Mouse (Mus musculus) ES-CJ7 (cell line): ENCODE results near the gene Rap1gap2.

ENCODE experiments used
- DNase-seq: peaks from one replicate; pipeline ENCODE4 v3.0.0; 2011; ENCODE audit warnings: low read depth, low spot score

Rap1gap2 gene

DNA sequence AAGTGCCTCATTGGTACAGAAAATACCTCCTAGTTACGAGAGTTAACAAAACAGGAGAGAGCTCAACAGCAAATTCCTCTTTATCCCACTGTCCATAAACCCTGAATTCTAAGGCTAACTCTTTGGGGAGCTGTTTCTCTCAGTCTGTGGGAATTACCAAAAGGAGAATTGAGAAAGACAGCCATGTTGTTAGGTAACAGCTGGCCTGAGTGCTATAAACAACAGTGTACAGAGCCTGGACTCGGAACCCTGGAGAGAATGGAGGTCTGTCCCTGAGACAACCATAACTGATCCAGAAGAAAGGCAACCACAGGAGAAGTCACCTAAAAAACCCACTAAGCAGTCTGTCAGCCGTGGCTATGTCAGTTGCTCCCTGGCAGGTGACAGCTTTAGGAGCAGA, 198.3 kb downstream of the Rap1gap2 start:
- DNase-seq: no peak

DNA sequence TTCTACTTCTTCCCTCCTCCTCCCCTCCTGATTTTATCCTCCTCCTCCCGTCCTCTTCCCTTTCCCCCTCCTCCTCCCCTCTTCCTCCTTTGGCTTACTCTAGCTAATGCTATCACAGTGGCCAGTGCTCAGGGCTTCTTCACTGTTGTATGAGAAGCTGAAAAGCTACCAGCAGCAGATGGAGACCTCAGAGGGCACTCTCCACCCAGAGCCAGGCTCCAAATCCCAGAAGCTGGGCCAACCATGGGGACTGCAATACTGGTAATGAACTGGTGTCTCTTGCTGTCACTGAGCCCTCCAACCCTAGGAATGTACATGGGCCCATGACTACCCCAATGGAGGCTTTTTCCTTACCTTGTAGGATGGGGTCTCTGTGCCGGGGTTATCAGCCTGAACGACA, 198.8 kb downstream of the Rap1gap2 start:
- DNase-seq: no peak

DNA sequence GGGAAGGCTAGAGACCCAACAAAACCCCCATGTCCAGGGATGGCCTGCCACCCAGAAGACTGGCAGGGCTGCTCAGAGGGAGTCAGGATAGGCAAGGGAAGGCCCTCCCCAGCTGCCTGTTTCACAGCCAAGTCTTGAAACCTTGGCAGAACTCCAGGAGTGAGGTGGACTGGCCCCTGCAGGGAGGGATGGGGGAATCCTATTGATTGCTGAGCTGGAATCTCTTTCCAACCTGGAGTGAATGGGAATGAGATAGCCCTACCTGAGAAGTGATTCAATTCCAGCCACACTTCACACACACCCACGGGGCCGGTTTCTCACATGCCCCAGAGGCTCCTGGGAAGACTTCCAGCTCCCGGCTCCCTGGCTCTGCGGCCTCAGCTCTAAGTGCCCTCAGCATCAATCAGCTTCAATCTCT, 200.9 kb downstream of the Rap1gap2 start:
- DNase-seq: no peak

DNA sequence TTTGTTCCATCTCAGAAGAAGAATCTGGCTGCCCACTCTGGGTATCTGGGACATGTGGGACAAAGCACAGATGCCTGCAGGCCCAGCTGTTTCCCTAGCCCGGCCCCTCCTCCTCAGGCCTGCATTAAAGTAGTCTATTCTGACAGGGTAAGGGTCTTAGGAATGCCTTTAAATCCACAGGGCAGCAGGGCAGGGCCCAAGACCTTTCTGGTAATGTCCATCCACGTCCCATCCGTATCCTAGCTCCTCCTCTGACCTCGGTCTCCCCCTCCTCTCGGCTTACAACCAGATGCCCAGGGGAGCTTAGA, 201.3 kb downstream of the Rap1gap2 start:
- no peak for DNase-seq

DNA sequence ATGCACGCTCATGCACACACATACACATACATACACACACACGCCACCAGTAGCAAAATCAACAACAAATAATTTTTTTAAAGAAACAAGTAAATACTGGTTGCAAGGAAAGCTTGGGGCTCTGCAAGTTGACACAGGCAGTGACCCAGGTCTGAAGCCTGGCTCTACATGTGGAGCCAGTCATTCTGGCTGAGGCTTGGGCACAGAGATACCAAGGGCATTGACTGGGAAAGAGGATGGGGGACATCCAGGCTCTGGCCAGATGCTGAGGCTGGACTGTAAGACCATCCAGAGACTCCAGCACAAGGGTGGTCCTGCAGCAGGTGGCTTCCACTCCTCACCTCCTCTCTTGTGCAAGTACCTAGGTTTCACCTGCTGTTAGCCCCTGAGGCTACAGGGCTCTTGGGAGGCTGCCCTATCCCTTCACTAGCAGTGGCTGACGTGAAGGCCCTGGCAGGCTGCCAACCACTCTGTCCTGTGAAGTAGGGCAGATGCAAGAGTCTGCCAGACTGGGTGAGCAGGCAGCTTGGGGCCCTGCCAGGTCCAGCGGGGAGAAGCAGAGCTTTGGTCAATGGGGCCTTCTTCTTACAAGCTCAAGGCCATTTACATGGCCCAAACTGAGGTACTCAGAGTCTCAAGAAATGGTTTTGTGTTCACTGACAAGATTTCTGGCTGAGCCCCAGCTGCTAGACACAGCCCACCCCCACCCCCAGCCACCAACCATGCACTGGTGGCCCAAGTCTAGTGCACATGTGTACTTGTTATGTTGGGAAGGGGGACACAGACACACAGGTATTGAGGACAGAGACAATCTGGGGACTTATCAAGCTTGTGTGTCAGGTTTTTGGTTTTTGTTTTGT, 201.9 kb downstream of the Rap1gap2 start:
- DNase-seq: no peak

DNA sequence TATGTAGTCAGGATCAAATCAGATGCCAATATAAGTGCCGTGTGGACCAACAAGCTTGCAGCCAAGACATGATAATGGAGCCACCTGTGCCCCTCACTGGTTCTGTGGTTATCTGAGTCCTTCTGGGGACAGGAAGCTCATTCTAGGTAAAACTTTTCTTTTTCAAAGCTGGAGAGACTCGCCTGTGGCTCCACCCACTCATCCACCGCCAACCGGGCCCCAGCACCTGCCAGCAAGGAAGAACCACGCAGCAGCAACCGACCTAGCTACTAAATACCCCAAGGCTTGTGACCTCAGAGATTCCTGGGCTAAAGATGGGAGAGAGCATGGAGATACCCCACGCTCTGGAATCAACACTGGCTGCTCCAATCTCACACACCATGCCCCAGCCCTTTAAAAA, 205.5 kb downstream of the Rap1gap2 start:
- DNase-seq: no peak

DNA sequence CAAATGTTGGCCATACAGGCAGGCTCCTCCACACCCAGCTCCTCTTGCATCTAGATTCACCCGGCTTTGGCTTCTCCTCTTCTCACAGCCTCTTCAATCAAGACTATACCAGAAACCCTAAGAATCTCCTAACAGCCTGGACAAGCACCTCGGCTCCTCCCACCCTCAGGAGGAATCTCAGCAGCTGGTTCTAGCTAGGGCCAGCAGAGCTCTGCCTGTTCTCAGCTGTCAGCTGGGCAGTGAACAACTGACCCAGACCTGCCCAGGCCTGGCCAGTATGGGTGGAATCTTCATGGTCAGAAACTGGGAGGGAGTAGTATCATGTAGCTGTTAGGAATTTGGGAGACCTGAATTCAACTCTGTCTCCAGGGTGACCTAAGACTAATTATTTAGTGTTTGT, 206.5 kb downstream of the Rap1gap2 start:
- no peak for DNase-seq

DNA sequence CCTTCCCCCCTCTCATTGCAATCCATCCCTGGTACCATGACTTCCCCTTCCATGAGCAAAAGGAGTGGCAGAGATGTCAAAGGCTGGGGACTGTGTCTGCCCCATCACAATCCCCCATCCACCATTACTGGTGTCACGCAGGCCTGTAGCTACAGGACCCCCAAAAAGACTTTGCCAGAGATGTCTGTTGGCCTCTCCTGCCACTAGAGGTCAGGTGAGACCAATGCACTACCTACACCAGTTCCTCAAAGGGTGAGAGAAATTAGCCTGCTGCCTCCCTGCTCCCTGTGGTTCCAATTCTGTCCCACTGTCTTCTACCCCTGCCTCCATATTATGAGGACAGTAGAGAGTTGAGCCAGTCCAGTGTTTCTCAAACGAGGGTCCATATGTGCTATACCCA, 208.6 kb downstream of the Rap1gap2 start:
- peak; percentile 42 for DNase-seq

DNA sequence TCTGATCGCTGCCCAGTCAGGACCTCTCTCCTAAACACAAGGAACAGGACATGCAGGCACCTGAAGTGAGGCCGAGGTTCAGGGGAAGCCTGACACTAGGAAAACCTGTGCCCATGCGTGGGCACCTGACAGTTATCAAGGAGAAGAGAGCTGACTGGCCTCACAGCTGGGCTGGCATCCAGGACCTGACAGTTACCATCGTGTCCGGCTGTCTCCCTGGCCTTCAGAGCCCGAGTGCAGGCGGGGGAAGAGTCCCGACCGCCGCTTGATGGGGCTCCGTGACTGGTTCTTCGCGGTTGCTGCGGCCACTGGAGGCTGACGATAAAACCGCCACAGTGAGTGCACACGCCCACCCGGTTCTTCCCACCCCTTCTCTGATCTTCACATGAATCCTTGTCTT, 215.1 kb downstream of the Rap1gap2 start:
- no peak for DNase-seq

DNA sequence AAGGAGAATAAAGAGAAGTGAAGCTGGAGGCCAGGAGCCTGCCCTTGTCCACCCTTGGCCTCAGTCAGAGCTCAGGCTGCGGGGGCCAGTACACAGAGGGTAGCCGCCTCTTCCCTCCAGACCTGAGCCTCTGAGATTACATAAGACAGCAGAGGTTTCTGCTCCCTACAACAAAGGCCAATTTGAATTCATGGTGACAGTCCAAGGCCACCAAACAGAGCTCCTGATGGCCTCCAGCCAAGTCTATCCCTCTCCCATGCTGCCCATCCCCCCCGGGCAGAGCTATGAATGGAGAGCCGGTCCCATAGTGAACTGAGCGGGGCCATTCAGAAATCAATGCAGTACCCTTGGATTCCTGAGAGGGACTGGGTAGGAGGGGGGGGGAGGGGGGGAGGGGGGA, 217.2 kb downstream of the Rap1gap2 start:
- DNase-seq: no peak

DNA sequence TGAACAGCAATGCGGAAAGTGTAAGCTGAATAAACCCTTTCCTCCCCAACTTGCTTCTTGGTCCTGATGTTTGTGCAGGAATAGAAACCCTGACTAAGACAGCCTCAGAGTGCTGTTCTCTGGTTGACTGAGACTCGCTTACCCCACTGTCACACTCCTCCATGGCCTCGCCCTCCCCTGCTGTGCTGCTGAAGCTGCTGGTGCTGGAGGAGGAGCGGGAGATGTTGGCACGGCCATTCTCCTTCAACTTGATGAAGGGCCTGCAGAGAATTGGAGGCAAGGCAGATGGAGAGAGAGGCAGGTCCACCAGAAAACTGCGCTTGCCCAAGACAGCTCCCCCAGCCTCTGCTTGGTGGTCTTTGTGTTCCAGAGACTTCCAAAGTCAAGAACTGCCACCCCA, 217.8 kb downstream of the Rap1gap2 start:
- DNase-seq: no peak

DNA sequence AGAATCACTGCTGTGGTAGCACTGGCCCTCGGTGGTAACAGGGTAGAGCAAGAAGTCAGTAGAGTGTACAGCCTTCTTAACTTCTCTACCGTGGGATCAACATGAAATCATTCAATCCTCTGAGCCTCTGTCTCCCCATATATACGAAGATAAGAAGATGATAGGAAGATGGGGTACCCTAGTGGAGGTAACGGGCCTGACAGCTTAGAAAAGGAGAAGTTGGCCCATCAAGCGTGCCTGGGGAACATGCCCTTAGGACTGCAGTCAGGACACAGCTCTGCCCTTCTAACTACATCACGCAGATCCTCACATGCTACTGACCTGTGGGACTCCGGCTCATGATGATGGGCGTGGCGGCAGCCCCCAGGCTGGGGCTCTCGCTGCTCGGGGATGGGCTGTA, 218.8 kb downstream of the Rap1gap2 start:
- DNase-seq: no peak

DNA sequence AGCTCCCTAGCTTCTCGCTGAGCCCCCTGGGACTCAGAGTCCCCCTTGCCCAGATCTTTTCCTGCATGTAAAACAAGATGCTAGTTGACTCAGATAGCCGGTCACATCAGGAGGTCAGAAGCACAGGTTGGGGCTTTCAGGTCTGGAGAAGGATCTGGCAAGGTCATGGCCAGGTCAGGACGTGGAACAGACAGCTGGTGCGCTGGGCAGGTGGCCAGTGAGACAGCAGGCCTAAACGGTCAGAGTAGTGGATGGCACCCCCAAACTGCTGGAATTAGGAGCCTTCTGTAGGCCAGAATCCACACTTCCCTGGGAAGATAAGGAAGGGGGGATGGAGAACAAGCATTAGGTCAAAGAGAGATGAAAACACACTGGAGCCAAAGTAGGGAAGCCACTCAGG, 223.5 kb downstream of the Rap1gap2 start:
- DNase-seq: no peak

DNA sequence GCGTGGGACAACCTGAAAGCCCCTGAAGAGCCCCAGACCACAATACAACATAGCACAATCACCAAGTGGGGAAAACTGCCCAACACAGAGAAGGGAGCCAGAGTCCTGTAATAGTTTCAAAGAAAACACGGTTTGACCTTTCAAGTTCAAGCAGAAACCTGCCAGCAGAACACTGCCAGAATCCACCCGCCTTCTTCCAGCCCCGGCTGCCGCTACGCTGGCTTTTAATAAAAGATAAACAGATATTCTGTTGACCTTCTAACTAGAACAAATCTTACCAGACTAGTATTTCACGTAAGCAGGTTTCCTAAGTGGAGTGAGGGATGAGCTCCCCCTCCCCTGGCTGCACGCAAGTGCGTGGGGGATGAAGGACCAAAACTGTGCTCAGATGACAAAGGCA, 225.0 kb downstream of the Rap1gap2 start:
- no peak for DNase-seq

DNA sequence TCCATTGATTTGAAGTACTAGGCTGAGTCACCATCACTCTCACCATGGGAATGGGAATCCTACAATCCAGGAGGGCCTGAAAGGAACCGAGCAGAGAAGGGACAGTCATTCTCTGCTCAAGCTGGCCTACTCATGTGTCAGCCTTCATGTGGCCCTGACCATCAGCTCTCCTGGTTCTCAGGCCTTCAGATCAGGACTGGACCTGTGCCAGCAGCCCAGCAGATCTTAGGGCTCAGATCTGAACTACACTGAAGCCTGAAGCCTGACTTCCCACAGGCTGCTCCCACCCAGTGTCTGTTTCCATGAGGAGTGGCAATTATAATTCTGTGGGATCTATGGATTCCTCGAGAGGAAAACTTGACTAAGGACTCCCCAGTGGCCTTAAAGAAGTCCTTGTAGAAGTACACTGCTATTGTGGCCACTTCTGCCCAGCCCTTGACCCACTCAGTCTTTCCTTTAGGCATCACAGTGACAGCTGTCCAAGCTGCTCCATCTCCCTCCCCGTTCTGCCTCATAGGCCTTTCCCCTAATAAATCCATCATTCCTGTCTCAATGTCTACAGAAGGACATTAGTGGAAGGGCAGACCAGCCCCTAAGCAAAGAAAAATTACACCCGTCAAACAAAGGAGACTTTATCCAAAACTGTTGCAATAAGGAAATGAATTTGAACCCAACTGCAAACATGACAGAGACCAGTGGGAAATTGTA, 231.4 kb downstream of the Rap1gap2 start:
- no peak for DNase-seq

DNA sequence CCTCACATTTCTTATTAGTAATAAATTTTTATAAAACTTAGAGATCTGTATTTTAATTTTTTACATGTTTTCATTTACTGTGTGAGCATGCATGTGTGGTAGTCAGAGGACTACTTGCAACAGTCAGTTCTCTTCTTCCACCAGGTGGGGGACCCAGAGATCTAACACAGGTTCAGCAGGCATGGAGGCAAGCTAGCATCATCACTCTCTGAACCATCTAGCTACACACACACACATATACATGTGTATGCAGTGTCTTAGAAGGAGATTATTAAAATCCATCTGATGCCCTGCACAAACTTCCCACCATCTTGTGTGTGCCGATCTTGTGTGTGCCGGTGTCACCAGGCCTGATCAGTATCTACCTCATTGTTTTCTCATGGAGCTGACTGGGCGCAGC, 233.9 kb downstream of the Rap1gap2 start:
- peak; percentile 70 for DNase-seq

DNA sequence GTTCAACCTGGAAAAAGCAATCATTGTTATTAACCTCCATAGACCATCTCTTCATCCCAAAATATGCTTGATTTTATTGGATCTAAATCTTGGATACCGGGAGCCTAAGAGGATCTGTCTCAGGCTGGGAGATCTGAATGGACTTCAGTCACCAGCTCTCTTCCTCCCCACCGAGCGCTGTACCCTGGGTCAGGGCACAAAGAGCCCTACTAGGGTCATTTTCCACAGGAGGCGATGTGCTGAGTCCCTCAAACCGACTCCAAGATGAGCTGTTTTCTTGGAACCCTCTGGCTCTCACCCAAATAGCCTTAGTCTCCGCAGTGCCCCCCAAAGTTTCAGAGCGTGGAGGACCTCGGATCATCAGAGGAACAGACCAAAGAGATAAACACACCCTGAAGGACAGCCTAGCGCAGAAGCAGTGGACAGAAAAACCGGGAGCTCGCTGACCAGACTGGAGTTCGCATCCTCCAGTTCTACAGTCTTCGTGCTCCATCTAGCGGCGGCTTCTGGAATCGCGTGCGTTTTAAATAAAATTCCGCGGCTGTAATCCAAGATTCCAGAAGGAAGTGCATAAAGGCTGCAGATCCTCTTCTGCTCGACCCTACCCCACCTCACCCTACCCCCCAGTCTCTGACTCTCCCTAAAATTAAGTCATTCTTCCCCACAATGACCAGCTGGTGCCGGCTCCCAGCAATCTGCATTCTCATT, 239.2 kb downstream of the Rap1gap2 start:
- DNase-seq: peak; percentile 78

DNA sequence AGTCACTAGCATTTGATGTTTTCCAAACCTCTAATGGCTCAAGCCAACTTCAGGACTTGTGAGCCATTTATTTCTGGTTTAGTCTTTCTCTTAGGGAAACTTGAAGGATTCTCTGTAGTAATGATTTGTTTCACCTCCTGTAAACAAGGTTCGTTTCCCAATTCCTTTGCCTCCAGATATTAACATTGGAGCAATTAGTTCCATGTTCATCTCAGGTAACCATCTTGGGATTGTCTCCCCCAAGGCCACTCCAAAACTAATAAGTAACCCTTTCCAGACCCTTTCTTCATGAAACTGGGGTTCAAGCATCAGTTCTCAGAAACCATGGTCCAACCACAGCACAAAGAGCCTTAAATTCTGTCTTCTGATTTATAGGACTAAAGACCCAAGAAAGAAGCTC, 248.9 kb downstream of the Rap1gap2 start, which contains the start of gene Olfr412:
Gene Olfr412 (plus strand): TSS at position 301 of the 400 bp plus-strand sequence.
- DNase-seq: no peak

DNA sequence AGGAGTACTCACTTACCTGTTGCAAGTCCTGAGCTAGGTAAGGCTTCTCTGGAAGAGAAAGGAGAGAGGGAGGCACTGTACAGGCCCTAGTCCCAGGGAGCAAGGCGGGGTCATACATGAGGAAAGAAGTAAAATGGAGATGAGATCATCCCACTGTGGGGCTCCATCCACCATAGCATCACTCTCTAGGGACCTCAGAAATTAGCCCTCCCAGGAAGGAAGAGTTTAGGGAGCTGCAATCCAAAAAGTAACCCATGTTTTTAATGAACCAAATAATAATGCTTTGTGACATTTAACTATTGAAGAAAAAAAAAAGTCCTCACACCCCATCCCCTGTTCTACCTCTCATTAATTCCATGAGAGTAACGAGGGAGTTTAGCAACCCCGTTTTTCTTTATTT, 258.2 kb downstream of the Rap1gap2 start, which contains the start of gene Olfr411:
Gene Olfr411 (minus strand): TSS at position 101 of the 400 bp plus-strand sequence.
- DNase-seq: no peak

DNA sequence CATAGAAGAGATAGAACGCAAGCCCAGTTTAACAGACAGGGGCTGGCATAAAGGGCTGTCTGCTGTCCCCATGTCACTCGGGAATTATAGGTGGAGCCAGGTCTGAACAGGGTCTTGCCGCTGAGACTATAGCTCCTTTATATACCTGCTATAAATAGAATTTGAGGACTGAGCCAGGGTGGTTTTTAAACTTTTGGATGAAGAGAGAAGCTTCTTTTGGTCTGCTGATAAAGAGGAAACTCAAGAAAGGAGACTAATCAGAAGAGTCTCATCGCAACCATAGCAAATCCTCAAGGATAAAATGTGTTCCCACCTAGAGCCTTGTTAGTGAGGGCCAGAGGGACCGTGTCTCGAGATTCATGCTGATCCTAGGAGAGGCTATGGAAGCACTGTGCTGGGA, 272.8 kb downstream of the Rap1gap2 start, which contains the start of gene Olfr410:
Gene Olfr410 (minus strand): TSS at position 101 of the 400 bp plus-strand sequence.
- DNase-seq: no peak
